Mouse (Mus musculus) neural tube, embryonic 11.5 days (tissue): ENCODE measurements around the gene Plac8. TPM values are rescaled to one million over a fixed set of nuclear protein-coding genes. Genes with fewer than 3 reads are reported as not detected.

Experiments used
- ATAC-seq: fragments of 200-750 bp; cut with Nextera tagmentation; 2 replicates; pipeline ENCODE4 v1.8.0; 2017; ENCODE audit warnings: moderate number of reproducible peaks, mild to moderate bottlenecking, moderate TSS enrichment, moderate library complexity; ENCODE audit not compliant: insufficient read depth, low FRiP score, low TSS enrichment
- DNase-seq: peaks from one replicate; pipeline ENCODE4 v3.0.0-alpha.2; 2015; ENCODE audit warnings: low spot score
- H3K27ac ChIP-seq: fragments of 300-500 bp; sonication (generic); 2 replicates; pipeline ENCODE4 v1.5.1; 2014; ENCODE audit warnings: low read depth, mild to moderate bottlenecking, low read length
- H3K27me3 ChIP-seq: fragments of 300-500 bp; sonication (generic); 2 replicates; pipeline ENCODE4 v1.6.1; 2014; ENCODE audit warnings: mild to moderate bottlenecking, low read length, mixed read lengths; ENCODE audit not compliant: control insufficient read depth, insufficient read depth
- H3K36me3 ChIP-seq: fragments of 300-500 bp; sonication (generic); 2 replicates; pipeline ENCODE4 v1.6.1; 2014; ENCODE audit warnings: mild to moderate bottlenecking, low read length, moderate library complexity, mixed read lengths; ENCODE audit not compliant: control insufficient read depth, insufficient read depth
- H3K4me1 ChIP-seq: fragments of 300-500 bp; sonication (generic); 2 replicates; pipeline ENCODE4 v1.6.1; 2014; ENCODE audit warnings: low read length, mixed read lengths; ENCODE audit not compliant: control insufficient read depth, insufficient read depth
- H3K4me2 ChIP-seq: fragments of 300-500 bp; sonication (generic); 2 replicates; pipeline ENCODE4 v1.6.1; 2014; ENCODE audit warnings: low read depth, mild to moderate bottlenecking, moderate library complexity
- H3K4me3 ChIP-seq: fragments of 300-500 bp; sonication (generic); 2 replicates; pipeline ENCODE4 v1.5.1; 2014; ENCODE audit warnings: low read depth, low read length
- H3K9ac ChIP-seq: fragments of 300-500 bp; sonication (generic); 2 replicates; pipeline ENCODE4 v1.6.1; 2014; ENCODE audit warnings: mild to moderate bottlenecking, low read length
- H3K9me3 ChIP-seq: fragments of 300-500 bp; sonication (generic); 2 replicates; pipeline ENCODE4 v1.6.1; 2016; ENCODE audit warnings: low read length; ENCODE audit not compliant: control insufficient read depth
- WGBS: fragments of 180-500 bp; shearing (Covaris S2); extraction: QIAGEN DNeasy Blood & Tissue Kit; methylation state at CpG from one replicate; pipeline ENCODE4 v1.1.7; 2014; 5-methylcytosine and 5-hydroxymethylcytosine counted together
- polyA plus RNA-seq: library from polyadenylated mRNA; unstranded; fragments of >200 nt; fragmentation: Nextera tagmentation; extraction: Ambion mirVana; gene quantifications from 2 replicates; pipeline ENCODE4 v1.2.1, GENCODE M21; 2014

Gene Plac8
- polyA plus RNA-seq, 1 experiment from 2014 or later, result 2.5 TPM

DNA sequence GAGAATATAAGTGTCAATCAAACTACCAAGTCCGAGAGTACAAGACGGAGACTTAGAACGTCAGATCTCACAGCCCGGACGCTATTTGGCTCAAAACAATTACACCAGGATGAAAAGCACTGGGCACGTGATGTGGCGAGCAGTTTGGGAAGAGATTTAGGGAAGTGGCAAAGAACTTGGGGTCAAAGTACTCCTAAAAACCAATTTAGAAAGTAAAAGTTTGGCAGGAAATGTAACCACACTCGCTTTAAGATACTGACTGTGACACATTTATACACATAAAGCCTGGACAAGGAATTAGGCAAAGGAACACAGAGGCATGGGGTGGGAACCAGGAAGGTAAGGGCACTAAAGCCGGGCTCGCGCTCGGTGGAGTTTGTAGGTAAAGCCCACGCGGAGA, 15.0 kb downstream of the Plac8 start:
- no peak overlapping the region for H3K4me3 ChIP-seq
- no peak for ATAC-seq
- 91% methylated on average over 14 of the region's 14 CpGs for WGBS

DNA sequence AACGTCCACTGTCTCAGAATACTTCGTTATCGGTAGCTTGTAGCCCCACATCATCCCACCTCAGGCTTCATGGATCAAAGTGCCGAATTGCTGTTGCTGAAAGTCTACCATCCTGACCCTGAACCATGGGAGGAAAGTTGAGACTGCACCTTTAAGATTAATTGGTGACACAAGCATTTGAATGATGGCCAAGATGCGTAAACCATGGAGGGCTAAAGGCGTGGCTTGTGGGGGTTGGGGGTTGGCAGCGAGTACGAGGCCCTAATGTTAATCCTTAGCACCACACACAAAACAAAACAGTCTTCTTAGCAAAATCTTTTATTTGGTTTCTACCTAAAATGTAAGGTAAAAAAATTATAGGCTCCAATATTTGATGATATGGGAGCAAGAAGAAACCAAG, 18.6 kb downstream of the Plac8 start:
- Histone ChIP-seq H3K4me1 (no peaks in the 10 kb centered on the region), H3K9me3 (no peaks in the 10 kb centered on the region), H3K4me3 (no peak overlapping the region), H3K27me3 (no peaks in the 10 kb centered on the region), H3K4me2 (no peak overlapping the region), H3K9ac (no peak overlapping the region), H3K36me3 (0 out of 2 replicates have a peak, but pooled peaks cover 3% of the 10 kb centered on the region), H3K27ac (no peak overlapping the region)
- no peak for ATAC-seq
- no peak for DNase-seq
- 78% methylated on average over 8 of the region's 8 CpGs for WGBS

More for the DNA sequence above, 15.0 kb downstream of the Plac8 start:
- no peak overlapping the region for H3K9ac ChIP-seq
- no peaks in the 10 kb centered on the region for H3K4me1 ChIP-seq
- H3K27me3 ChIP-seq, result no peaks in the 10 kb centered on the region
- H3K9me3 ChIP-seq, result no peaks in the 10 kb centered on the region
- no peak overlapping the region for H3K4me2 ChIP-seq
- H3K27ac ChIP-seq, result no peak overlapping the region
- no peak for DNase-seq
- H3K36me3 ChIP-seq, result no peaks in the 10 kb centered on the region

DNA sequence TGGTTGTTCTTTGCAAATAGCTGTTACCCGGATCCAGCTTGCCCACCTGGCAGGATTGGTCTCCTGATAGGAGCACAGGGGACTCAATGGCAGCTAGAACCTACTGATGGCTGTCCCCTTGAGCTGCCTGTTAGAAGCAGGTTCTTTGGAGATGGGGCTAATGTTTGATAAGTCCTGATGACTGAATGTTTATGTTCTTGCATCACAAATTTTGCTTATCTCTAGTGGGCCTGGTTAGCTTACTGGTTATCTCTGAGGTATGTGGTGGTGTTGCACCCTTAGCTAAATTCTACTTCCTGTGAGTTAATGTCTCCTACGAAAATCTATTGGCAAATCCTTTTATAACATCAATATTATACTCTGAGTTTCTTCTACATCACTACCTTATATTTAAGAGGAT, 20.1 kb downstream of the Plac8 start:
- ATAC-seq, result no peak
- H3K9me3 ChIP-seq, result no peaks in the 10 kb centered on the region
- H3K4me2 ChIP-seq, result no peak overlapping the region

DNA sequence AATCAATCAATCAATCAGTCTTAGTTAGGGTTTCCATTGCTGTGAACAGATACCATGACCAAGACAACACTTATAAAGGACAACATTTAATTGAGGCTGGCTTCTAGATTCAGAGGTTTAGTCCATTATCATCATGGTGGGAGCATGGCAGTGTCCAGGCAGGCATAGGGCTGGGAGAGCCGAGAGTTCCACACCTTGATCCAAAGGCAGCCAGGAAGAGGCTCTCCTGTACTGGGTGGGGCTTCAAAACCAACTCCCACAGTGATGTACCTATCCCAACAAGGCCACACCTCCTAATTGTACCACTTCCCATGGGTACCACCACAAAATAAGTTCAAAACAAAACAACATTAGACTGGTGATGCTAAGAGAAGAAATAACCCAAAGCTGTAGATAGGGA, 21.9 kb downstream of the Plac8 start:
- Histone ChIP-seq H3K4me1 (no peaks in the 10 kb centered on the region), H3K4me2 (no peak overlapping the region), H3K4me3 (no peak overlapping the region), H3K27me3 (no peaks in the 10 kb centered on the region), H3K27ac (no peak overlapping the region), H3K9me3 (no peaks in the 10 kb centered on the region), H3K9ac (no peak overlapping the region), H3K36me3 (peaks cover 8% of the 10 kb centered on the region; the same call in 1 of the 2 replicates)
- no peak for ATAC-seq
- no peak for DNase-seq
- WGBS, result 95% methylated on average over 1 of the region's 1 CpGs

More for the DNA sequence above, 20.1 kb downstream of the Plac8 start:
- no peak overlapping the region for H3K9ac ChIP-seq
- H3K4me1 ChIP-seq, result no peaks in the 10 kb centered on the region
- H3K27ac ChIP-seq, result no peak overlapping the region
- no peaks in the 10 kb centered on the region for H3K27me3 ChIP-seq
- WGBS, result 70% methylated on average over 2 of the region's 2 CpGs
- H3K4me3 ChIP-seq, result no peak overlapping the region
- peaks cover 6% of the 10 kb centered on the region; the same call in 1 of the 2 replicates for H3K36me3 ChIP-seq
- DNase-seq, result no peak

DNA sequence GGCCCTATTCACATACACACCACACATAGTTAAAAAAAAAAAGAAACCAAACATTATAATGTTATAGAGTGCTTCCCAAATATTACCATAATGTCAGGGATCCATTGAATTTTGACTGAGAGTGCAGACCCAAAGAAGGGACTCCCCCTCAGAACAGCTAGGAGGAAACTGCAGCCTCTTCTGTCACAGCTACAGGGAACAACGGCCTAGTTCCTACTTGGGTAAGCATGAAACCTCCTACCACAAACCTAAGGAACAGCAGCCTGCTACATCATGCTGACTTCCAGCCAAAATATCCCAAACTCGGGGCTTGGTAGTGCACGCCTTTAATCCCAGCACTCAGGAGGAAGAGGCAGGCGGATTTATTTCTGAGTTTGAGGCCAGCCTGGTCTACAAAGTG, 22.7 kb downstream of the Plac8 start:
- no peaks in the 10 kb centered on the region for H3K4me1 ChIP-seq
- no peak overlapping the region for H3K4me3 ChIP-seq
- DNase-seq (no peak), ATAC-seq (no peak)
- no peaks in the 10 kb centered on the region for H3K27me3 ChIP-seq
- H3K36me3 ChIP-seq, result peaks cover 8% of the 10 kb centered on the region; the same call in 1 of the 2 replicates
- no peak overlapping the region for H3K4me2 ChIP-seq
- H3K27ac ChIP-seq, result no peak overlapping the region
- H3K9me3 ChIP-seq, result no peaks in the 10 kb centered on the region
- WGBS, result 94% methylated on average over 4 of the region's 4 CpGs
- H3K9ac ChIP-seq, result no peak overlapping the region

DNA sequence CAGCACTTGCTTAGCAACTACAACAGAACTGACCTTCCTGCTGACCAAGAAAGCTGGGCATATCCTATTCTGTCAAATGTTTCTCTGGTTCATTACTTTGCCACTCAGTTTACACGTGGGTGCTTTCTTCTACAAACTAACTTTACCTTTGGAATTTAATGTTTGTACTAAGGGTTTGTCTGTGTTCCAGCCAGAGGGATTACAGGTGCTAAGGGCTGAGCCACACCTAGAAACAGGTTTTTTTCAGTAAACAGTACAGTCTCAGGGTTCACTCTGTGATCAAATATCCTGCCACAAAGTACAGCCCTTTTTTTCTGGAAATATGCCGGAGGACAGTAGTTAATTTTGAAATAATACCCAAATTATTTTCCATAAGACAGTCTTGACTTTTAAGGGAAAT, 23.8 kb downstream of the Plac8 start:
- H3K9ac ChIP-seq, result no peak overlapping the region
- H3K4me3 ChIP-seq, result no peak overlapping the region
- H3K9me3 ChIP-seq, result no peaks in the 10 kb centered on the region
- WGBS, result 93% methylated on average over 2 of the region's 2 CpGs
- no peaks in the 10 kb centered on the region for H3K27me3 ChIP-seq
- DNase-seq, result no peak
- H3K4me1 ChIP-seq, result no peaks in the 10 kb centered on the region
- no peak for ATAC-seq
- H3K4me2 ChIP-seq, result no peak overlapping the region
- H3K27ac ChIP-seq, result no peak overlapping the region
- peaks cover 9% of the 10 kb centered on the region; the same call in 1 of the 2 replicates for H3K36me3 ChIP-seq

DNA sequence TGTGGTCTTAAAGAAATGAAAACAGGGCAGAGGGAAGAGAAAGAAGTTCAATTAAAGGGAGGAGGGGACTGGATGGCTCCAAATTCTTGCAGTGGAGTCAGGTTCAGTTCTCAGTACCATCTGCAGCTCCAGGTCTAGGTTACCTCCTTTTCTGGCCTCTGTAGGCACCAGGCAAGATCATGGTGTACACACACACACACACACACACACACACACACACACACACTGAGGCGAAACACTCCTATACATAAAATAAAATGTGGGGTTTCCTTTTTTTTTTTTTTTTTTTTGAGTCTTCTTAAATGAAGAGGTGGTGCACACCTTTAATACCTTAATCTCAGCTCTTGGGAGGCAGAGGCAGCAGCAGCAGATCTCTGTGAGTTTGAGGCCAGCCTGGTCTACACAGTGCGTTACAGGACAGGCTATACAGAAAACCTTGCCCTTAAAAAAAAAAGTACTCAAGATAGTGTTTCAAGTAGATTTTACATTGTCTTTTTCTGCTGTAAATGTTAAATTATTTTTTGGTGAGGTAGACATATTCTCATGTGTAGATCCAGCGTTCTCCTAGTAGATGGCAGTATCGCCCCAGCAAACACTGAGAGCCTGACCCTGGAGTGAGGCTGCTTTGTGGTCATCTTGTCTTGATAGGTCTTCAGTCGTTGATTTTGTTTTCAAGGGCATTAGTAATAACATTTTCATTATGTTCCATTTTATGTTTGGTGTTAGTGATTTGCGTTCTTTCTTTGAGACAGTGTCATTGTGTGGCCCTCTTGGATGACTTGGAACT, 25.6 kb downstream of the Plac8 start:
- ATAC-seq, result no peak

DNA sequence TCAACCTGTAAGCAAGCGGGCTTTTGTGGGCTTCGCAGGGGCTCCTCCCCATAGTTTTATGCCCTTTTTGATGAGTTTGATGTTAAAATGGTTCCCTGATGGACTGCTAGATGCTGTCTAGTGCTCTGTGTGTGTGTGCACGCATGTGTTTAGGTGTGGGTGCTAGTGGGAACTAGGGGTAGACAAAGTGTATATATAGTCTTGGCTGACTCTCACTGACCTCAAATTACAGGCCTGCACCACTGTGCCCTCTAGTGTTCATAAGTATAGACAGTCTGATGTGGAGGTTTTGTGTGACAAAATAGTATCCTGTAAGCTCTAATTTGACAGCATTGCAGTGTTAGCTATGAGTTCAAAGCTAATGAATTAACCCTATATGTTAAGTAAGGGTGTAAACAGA, 35.4 kb downstream of the Plac8 start:
- DNase-seq (peak; percentile 15), ATAC-seq (no peak)
- no peaks in the 10 kb centered on the region for H3K4me1 ChIP-seq
- H3K9ac ChIP-seq, result no peak overlapping the region
- H3K9me3 ChIP-seq, result no peaks in the 10 kb centered on the region
- peaks cover 5% of the 10 kb centered on the region for H3K36me3 ChIP-seq
- H3K4me3 ChIP-seq, result no peak overlapping the region
- WGBS, result 90% methylated on average over 3 of the region's 3 CpGs
- no peaks in the 10 kb centered on the region for H3K27me3 ChIP-seq
- H3K4me2 ChIP-seq, result no peak overlapping the region
- no peak overlapping the region for H3K27ac ChIP-seq

More for the DNA sequence above, 25.6 kb downstream of the Plac8 start:
- H3K27me3 ChIP-seq, result no peaks in the 10 kb centered on the region
- H3K9me3 ChIP-seq, result no peaks in the 10 kb centered on the region
- 92% methylated on average over 6 of the region's 6 CpGs for WGBS
- DNase-seq, result no peak
- H3K36me3 ChIP-seq, result peaks cover 12% of the 10 kb centered on the region; the same call in 1 of the 2 replicates
- H3K4me1 ChIP-seq, result no peaks in the 10 kb centered on the region
- no peak overlapping the region for H3K9ac ChIP-seq
- no peak overlapping the region for H3K27ac ChIP-seq
- H3K4me2 ChIP-seq, result no peak overlapping the region
- no peak overlapping the region for H3K4me3 ChIP-seq

DNA sequence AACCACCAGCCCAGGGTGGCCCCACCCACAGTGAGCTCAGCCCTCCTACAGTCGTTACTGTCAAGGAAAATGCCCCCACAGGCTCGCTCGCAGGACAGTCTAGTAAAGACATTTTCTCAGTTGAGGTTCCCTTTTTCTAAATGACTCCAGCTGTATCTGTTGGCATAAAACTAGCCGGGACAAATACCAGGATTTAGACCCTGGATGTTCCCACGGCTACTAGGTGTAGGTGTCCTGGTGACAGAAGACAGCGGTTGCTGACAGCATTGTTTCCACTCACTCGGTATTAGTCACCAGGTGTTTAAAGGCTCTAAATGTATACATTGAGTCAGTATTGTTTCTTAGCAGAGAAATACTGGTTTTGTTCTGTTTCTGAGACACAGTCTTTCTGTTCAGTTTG, 36.2 kb downstream of the Plac8 start:
- no peak for ATAC-seq
- no peaks in the 10 kb centered on the region for H3K27me3 ChIP-seq
- H3K4me3 ChIP-seq, result no peak overlapping the region
- peaks cover 5% of the 10 kb centered on the region for H3K36me3 ChIP-seq
- no peaks in the 10 kb centered on the region for H3K9me3 ChIP-seq
- H3K4me1 ChIP-seq, result no peaks in the 10 kb centered on the region
- H3K27ac ChIP-seq, result no peak overlapping the region
- H3K9ac ChIP-seq, result no peak overlapping the region
- DNase-seq, result no peak
- 79% methylated on average over 7 of the region's 7 CpGs for WGBS
- no peak overlapping the region for H3K4me2 ChIP-seq
